Mouse (Mus musculus) stomach, embryonic 15.5 days (tissue): ENCODE measurements around the gene Olfr464. TPM values are rescaled to one million over a fixed set of nuclear protein-coding genes. Genes with fewer than 3 reads are reported as not detected.

Experiments used
- polyA plus RNA-seq: library from polyadenylated mRNA; unstranded; fragments of >200 nt; fragmentation: Nextera tagmentation; extraction: Ambion mirVana; gene quantifications from 2 replicates; pipeline ENCODE4 v1.2.1, GENCODE M21; 2015

The Olfr464 gene
- polyA plus RNA-seq, 1 experiment from 2014 or later = not detected

Other genes starting within 250 kb of the Olfr464 start
- gene Supt4a, start 183.4 kb downstream of the Olfr464 start, polyA plus RNA-seq = 118 and 127 TPM in 2 replicates
- gene Tspoap1, start 160.4 kb downstream of the Olfr464 start, polyA plus RNA-seq = 2.0 and 2.8 TPM in 2 replicates
- 11.1 and 23.1 TPM in 2 replicates for gene Mpo, start 127.4 kb downstream of the Olfr464 start, polyA plus RNA-seq
- 0.04 and 0.18 TPM in 2 replicates for gene Lpo, start 92.7 kb downstream of the Olfr464 start, polyA plus RNA-seq
- gene Mks1, start 67.8 kb downstream of the Olfr464 start, polyA plus RNA-seq = 12.0 and 13.4 TPM in 2 replicates
- gene Epx, start 45.4 kb downstream of the Olfr464 start, polyA plus RNA-seq = 0.14 and 0.21 TPM in 2 replicates
- gene Olfr462, start 28.7 kb downstream of the Olfr464 start, polyA plus RNA-seq = not detected in 2 replicates
- gene Olfr463, start 23.6 kb downstream of the Olfr464 start, polyA plus RNA-seq = not detected in 2 replicates
- gene Dynll2, start 66.6 kb upstream of the Olfr464 start, polyA plus RNA-seq = 23.7 and 23.8 TPM in 2 replicates
- gene Srsf1, start 126.4 kb upstream of the Olfr464 start, polyA plus RNA-seq = 271 TPM in 2 replicates
- gene Vezf1, start 147.3 kb upstream of the Olfr464 start, polyA plus RNA-seq = 34.0 and 35.1 TPM in 2 replicates
- gene Cuedc1, start 177.1 kb upstream of the Olfr464 start, polyA plus RNA-seq = 23.8 and 26.7 TPM in 2 replicates